Mouse (Mus musculus): ENCODE data around the gene S100pbp.

GRCm38 (mm10) chr4:129135637-129136036 lies 53.9 kb downstream of the S100pbp start:
- no peak for TF ChIP-seq CTCF (conservative IDR thresholded peaks at IDR 0.05; ENCODE audit: low read length)
- no peak for TF ChIP-seq NANOG (IDR thresholded peaks at IDR 0.05; ENCODE audit: borderline replicate concordance, low read length)
